Mouse (Mus musculus) telencephalon, adult 2 months (tissue): ENCODE measurements around the gene Bmp2.

Experiments
- DNase-seq: peaks from one replicate; pipeline ENCODE4 v3.0.0-alpha.2; 2011; ENCODE audit warnings: low read depth, low spot score

Bmp2 gene

GRCm38 (mm10) chr2:133565995-133566710, 14.2 kb downstream of the Bmp2 start:
- DNase-seq, result no peak

- DNase-seq, result no peak
Observed at GRCm38 (mm10) chr2:133591562-133592255, 39.8 kb downstream of the Bmp2 start.
